Mouse (Mus musculus) heart, postnatal 0 days (tissue): ENCODE results near the gene Troap.

Experiments used
- CTCF ChIP-seq: IDR thresholded peaks from 2 replicates; pipeline ENCODE4 v1.5.1; 2016; ENCODE audit warnings: antibody characterized with exemption, control low read depth, low read depth
- EP300 ChIP-seq: IDR thresholded peaks from 2 replicates; pipeline ENCODE4 v1.6.1; 2016; ENCODE audit warnings: antibody characterized with exemption, low read depth

DNA sequence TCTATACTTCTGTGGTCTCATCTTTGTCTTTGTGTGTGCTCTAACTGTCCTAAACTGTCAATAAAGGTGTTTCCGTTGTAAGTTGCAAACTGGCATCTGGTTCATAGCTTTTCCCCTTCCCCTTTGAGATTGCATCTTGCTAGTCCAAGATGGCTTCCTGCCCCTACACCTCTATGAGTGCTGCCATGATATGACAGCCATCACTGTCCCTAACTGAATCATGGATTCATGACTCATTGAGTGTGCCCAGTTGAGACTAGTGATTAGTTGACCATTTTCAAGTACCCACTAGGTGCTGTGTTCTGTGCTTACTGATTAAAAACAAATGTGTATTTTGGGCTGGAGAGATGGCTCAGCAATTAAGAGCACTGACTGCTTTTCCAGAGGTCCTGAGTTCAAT is 36.4 kb upstream of the Troap start:
- TF ChIP-seq CTCF (no peak), EP300 (no peak)
